Mouse (Mus musculus) embryonic facial prominence, embryonic 15.5 days (tissue): ENCODE measurements at regions not wholly inside any gene's neighbourhood (a gene's known extent, or its start where the extent isn't known, plus 50 kb on each side); places are given as distances from the start of the nearest gene placed in this dataset.

Experiments
- ATAC-seq: fragments of 200-750 bp; cut with Nextera tagmentation; 2 replicates; pipeline ENCODE4 v1.8.0; 2017; ENCODE audit warnings: low read depth, moderate TSS enrichment; ENCODE audit not compliant: insufficient number of reproducible peaks, low FRiP score, low TSS enrichment
- H3K27ac ChIP-seq: fragments of 300-500 bp; sonication (generic); replicated peaks from 2 replicates; pipeline ENCODE4 v1.5.1; 2015; ENCODE audit warnings: mild to moderate bottlenecking, inconsistent platforms
- H3K27me3 ChIP-seq: fragments of 300-500 bp; sonication (generic); 2 replicates; pipeline ENCODE4 v1.6.1; 2015; ENCODE audit warnings: inconsistent platforms
- H3K36me3 ChIP-seq: fragments of 300-500 bp; sonication (generic); 2 replicates; pipeline ENCODE4 v1.6.1; 2015; ENCODE audit warnings: mild to moderate bottlenecking, inconsistent platforms
- H3K4me1 ChIP-seq: fragments of 300-500 bp; sonication (generic); 2 replicates; pipeline ENCODE4 v1.6.1; 2015; ENCODE audit warnings: inconsistent platforms
- H3K4me2 ChIP-seq: fragments of 300-500 bp; sonication (generic); replicated peaks from 2 replicates; pipeline ENCODE4 v1.6.1; 2015; ENCODE audit warnings: mild to moderate bottlenecking, inconsistent platforms
- H3K4me3 ChIP-seq: fragments of 300-500 bp; sonication (generic); replicated peaks from 2 replicates; pipeline ENCODE4 v1.5.1; 2015; ENCODE audit warnings: mild to moderate bottlenecking, inconsistent platforms
- H3K9ac ChIP-seq: fragments of 300-500 bp; sonication (generic); 2 replicates; pipeline ENCODE4 v1.6.1; 2015; ENCODE audit warnings: inconsistent platforms
- H3K9me3 ChIP-seq: fragments of 300-500 bp; sonication (generic); replicated peaks from 2 replicates; pipeline ENCODE4 v1.6.1; 2016; ENCODE audit warnings: inconsistent platforms
- WGBS: fragments of 180-500 bp; shearing (Covaris S2); methylation state at CpG from one replicate; pipeline ENCODE4 v1.1.7; 2015; 5-methylcytosine and 5-hydroxymethylcytosine counted together

DNA sequence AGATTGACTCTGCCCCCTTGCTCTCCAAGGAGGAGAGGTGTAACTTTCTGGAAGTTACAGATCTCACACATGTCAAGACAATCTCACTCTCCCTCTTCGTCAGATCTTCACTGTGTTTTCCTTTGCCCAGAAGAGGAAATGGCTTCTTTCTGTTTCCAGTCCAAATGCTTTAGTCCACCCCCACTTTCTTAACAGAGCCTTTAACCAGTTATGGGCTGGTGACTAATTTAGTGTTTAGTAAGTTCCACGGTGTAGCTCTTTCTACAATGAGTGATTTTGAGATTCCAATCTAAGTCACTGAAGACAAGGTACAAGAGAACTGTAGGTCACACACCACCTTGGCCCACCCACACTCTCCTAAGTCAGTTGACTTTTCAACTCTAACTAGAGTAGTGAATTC is 107.3 kb upstream of the Fn1 start:
- Histone ChIP-seq H3K4me1 (no peaks in the 10 kb centered on the region), H3K9me3 (no peaks in the 10 kb centered on the region), H3K9ac (no peak overlapping the region), H3K27ac (no peak overlapping the region), H3K4me3 (no peak overlapping the region), H3K36me3 (no peaks in the 10 kb centered on the region), H3K4me2 (no peak overlapping the region), H3K27me3 (no peaks in the 10 kb centered on the region)
- no peak for ATAC-seq
- 57% methylated on average over 2 of the region's 2 CpGs for WGBS

DNA sequence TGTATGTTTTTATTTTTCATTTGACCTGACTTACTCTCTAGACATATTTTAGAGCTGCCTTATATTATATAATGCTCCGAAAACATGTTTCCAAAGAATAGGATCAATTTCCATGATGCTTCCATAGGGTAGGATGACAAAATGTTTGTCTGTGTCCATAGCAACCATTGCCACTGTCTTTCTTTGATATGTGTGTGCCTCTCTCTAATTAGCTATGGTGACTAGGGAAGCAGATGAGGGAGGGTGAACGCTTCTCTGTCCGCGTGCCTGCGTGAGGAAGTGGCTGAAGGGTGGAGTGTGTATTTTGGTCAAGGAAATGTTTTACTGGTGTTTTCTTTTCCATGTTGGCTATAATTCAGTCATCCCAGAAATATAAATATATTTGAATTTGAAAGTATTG is 104.2 kb upstream of the Fn1 start:
- WGBS = 61% methylated on average over 5 of the region's 5 CpGs
- H3K4me1 ChIP-seq = no peaks in the 10 kb centered on the region
- H3K27me3 ChIP-seq = no peaks in the 10 kb centered on the region
- peaks cover 6% of the 10 kb centered on the region; the same call in 1 of the 2 replicates for H3K9me3 ChIP-seq
- ATAC-seq = no peak
- no peak overlapping the region for H3K27ac ChIP-seq
- H3K9ac ChIP-seq = no peak overlapping the region
- H3K4me2 ChIP-seq = no peak overlapping the region
- H3K4me3 ChIP-seq = no peak overlapping the region
- H3K36me3 ChIP-seq = no peaks in the 10 kb centered on the region

DNA sequence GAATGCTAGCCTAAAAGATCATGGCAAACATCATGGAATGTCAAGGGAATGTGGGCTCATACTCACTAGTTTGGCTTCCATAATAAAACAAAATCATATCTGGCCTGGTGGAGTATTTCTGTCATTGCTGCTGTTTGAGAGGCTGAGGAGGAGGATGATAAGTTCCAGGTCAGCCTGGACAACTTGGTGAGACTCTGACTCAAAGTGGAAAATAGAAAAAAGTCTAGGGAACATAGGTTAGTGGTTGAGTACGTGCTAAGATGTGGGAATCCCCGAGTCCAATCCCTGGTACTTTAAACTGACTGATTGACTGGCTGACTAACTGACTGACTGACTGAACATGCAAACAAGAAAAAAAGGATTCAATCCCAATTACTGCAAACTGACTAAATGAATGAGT is 103.2 kb upstream of the Fn1 start:
- Histone ChIP-seq H3K4me1 (no peaks in the 10 kb centered on the region), H3K9ac (no peak overlapping the region), H3K4me3 (no peak overlapping the region), H3K27ac (no peak overlapping the region), H3K36me3 (no peaks in the 10 kb centered on the region), H3K9me3 (peaks cover 6% of the 10 kb centered on the region; the same call in 1 of the 2 replicates), H3K27me3 (no peaks in the 10 kb centered on the region), H3K4me2 (no peak overlapping the region)
- 83% methylated on average over 2 of the region's 2 CpGs for WGBS
- ATAC-seq = no peak

DNA sequence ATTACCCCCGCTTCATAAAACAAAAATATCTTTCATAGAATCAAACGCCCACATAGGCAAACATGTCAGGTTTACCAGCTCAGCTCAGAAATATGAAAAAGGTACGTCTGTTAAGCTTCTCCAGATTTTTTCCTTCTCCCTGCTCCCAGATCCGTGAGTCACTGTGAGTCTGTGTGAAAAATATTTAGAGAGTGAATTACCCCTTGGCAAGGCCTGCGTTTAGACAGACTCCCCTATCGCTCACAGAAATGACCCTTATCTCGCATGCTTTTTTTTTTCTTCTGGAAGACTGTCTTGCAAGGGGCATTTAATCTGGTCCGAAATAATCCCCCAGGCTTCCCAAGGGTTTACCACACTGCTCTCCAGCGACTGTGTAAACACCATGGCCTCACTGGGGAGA is 102.4 kb upstream of the Fn1 start:
- no peak for ATAC-seq
- Histone ChIP-seq H3K9me3 (peaks cover 6% of the 10 kb centered on the region; the same call in 1 of the 2 replicates), H3K4me3 (no peak overlapping the region), H3K27ac (no peak overlapping the region), H3K36me3 (no peaks in the 10 kb centered on the region), H3K4me1 (no peaks in the 10 kb centered on the region), H3K9ac (no peak overlapping the region), H3K27me3 (no peaks in the 10 kb centered on the region), H3K4me2 (no peak overlapping the region)
- 58% methylated on average over 9 of the region's 9 CpGs for WGBS

DNA sequence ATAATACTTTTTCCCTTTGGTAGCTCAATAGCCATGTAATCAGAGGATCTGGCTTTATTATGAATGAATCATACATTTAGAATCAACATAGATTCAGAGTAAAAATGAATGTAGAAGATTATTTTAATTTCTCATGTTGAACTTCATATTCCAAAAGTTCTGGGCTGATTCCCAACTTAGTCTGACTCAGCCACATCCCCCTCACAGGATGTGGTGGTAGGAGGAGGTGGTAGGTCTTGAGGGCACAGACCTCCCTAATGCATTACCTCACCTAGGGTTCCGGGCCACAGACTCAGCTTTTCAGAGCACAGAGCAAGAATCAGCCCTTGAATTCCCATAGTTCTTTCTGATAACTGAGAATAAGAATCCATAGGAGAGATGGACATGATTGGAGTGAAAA is 99.4 kb upstream of the Fn1 start:
- no peaks in the 10 kb centered on the region for H3K27me3 ChIP-seq
- H3K4me1 ChIP-seq = no peaks in the 10 kb centered on the region
- H3K36me3 ChIP-seq = no peaks in the 10 kb centered on the region
- H3K9me3 ChIP-seq = peaks cover 6% of the 10 kb centered on the region; the same call in 1 of the 2 replicates
- no peak overlapping the region for H3K9ac ChIP-seq
- 81% methylated on average over 1 of the region's 1 CpGs for WGBS
- ATAC-seq = no peak
- no peak overlapping the region for H3K4me3 ChIP-seq
- no peak overlapping the region for H3K4me2 ChIP-seq
- H3K27ac ChIP-seq = no peak overlapping the region

DNA sequence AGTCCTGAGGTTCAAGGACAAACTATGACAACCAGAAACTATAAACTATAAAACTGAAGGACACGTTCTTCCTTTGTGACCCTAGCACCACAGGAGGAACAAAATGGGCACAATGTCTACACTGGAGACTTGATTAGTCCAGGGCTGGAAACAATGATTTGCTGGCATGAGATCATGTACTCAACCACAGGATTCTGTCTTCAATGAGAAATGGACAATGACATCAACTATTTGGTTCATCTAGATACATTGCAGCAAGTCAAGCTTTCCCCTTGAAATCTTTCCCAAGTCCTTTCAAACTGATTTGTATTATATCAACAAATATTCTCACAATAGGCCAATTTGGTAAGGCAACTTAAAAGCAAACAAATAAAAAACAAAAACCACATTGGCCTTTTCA is 98.6 kb upstream of the Fn1 start:
- Histone ChIP-seq H3K27ac (no peak overlapping the region), H3K36me3 (no peaks in the 10 kb centered on the region), H3K27me3 (no peaks in the 10 kb centered on the region), H3K9me3 (peaks cover 6% of the 10 kb centered on the region; the same call in 1 of the 2 replicates), H3K4me3 (no peak overlapping the region), H3K4me1 (no peaks in the 10 kb centered on the region), H3K9ac (no peak overlapping the region), H3K4me2 (no peak overlapping the region)
- 73% methylated on average over 1 of the region's 1 CpGs for WGBS
- no peak for ATAC-seq

DNA sequence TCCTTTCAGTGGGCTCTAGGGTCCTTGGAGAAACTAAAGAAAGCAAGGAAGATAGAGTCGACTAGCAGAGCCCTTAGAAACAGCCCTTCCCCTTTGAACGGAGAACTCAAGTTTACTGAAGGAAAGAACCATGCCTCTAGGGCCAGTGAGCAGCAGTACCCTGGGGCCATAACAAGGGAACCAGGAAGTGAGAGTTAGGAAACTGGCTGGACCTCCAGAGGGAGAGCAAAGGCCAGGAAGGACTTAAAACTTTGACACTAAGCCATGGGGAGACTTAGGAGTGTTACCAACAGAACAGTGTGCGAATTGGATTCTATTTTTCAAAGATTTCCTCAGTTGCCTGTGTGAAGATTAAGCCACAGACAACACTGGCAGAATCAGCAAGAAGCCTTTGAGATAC is 82.6 kb upstream of the Fn1 start:
- H3K4me3 ChIP-seq = no peak overlapping the region
- ATAC-seq = no peak
- no peak overlapping the region for H3K27ac ChIP-seq
- no peak overlapping the region for H3K4me2 ChIP-seq
- no peaks in the 10 kb centered on the region for H3K36me3 ChIP-seq
- no peaks in the 10 kb centered on the region for H3K27me3 ChIP-seq
- H3K4me1 ChIP-seq = no peaks in the 10 kb centered on the region
- no peaks in the 10 kb centered on the region for H3K9me3 ChIP-seq
- no peak overlapping the region for H3K9ac ChIP-seq
- WGBS = 67% methylated on average over 3 of the region's 3 CpGs

DNA sequence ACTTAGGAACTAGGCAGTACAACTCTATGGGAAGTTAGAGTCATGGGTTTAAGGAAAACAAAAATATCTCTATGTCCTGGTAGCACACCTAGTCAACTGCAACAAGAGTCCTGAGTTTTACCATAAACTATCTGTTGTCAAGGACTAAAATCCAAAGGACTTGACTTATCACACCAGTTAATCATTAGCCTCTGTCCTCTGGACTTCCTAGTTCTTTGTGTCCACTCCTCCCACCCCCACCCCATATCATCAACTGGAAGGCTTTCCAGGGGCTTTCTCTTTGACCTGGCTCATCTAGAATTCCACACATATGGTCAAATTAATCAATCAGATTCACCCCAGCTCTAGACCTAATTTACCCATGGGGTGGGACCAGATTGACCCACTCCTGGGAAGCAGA is 78.6 kb upstream of the Fn1 start:
- no peak overlapping the region for H3K4me2 ChIP-seq
- H3K36me3 ChIP-seq = no peaks in the 10 kb centered on the region
- H3K27ac ChIP-seq = no peak overlapping the region
- no peak overlapping the region for H3K4me3 ChIP-seq
- no peaks in the 10 kb centered on the region for H3K4me1 ChIP-seq
- no peak overlapping the region for H3K9ac ChIP-seq
- no peak for ATAC-seq
- no peaks in the 10 kb centered on the region for H3K9me3 ChIP-seq
- H3K27me3 ChIP-seq = no peaks in the 10 kb centered on the region

DNA sequence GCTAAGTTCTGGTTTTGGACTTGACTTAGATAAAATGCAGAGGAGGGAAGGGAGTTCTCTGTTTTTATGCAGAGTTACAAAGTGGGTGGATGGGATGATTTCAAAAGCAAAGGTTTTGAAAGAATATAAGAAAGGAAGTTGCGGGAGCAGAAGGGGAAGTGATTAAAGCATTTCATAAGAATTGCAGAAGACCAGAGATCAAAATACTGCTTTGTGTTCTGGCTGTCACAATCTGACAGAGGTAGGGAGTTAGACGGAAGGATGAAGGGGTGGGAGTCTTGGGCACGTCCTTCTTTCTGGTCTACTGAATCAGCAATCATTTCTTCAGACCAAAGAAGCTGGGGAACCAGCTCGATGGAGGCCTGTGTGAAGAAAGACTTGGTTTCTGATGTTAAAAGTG is 78.0 kb upstream of the Fn1 start:
- Histone ChIP-seq H3K4me2 (no peak overlapping the region), H3K27ac (no peak overlapping the region), H3K36me3 (no peaks in the 10 kb centered on the region), H3K9me3 (no peaks in the 10 kb centered on the region), H3K4me3 (no peak overlapping the region), H3K9ac (no peak overlapping the region), H3K4me1 (no peaks in the 10 kb centered on the region), H3K27me3 (no peaks in the 10 kb centered on the region)
- ATAC-seq = no peak
- 78% methylated on average over 4 of the region's 4 CpGs for WGBS

DNA sequence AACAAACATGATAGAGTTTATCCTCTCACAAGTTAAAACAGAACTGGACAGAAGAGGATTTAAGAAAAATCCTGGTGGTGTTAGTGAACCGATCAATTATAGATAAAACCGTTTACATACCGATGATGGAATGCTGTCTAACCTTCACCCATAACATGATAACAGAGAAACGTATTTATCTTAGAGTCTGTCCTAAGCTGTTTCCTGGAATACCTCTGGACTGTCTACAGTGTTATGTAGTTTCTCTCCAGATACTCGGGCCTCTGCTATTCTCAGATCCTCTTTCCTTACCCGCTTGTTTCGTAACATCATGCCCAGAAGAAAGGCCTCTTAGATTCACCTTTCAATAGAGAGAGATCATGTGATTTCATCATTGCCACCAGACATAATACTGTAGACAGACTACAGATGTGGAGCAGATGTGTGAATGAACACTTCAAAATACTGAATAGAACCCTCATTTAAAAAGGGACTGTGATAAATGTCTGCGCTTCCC is 75.9 kb upstream of the Fn1 start:
- H3K27me3 ChIP-seq = no peaks in the 10 kb centered on the region

DNA sequence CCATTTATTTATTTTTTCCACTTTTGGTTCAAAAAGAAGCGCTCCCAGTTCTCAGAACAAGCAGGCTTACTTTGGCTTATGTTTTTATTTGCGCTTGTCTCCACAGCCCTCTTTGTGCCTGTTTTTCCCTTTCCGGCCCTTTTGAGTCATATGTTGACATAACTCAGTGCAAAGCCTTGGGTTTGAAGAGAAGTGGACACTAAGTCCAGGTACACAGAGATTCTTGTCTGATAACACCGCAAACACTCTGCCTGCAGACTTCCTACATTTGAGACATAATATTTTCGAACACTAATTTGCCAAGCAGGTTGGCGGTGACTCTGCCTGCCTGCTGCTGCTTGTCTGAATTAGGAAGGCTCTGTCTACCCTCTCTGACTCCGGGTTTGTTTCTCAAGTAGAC is 70.8 kb upstream of the Fn1 start:
- Histone ChIP-seq H3K36me3 (no peaks in the 10 kb centered on the region), H3K9me3 (no peaks in the 10 kb centered on the region), H3K27me3 (no peaks in the 10 kb centered on the region), H3K4me1 (no peaks in the 10 kb centered on the region), H3K4me3 (no peak overlapping the region), H3K4me2 (no peak overlapping the region), H3K27ac (no peak overlapping the region), H3K9ac (no peak overlapping the region)
- no peak for ATAC-seq
- 53% methylated on average over 7 of the region's 7 CpGs for WGBS

More for the DNA sequence above, 75.9 kb upstream of the Fn1 start:
- ATAC-seq = no peak
- no peak overlapping the region for H3K9ac ChIP-seq
- H3K4me3 ChIP-seq = no peak overlapping the region
- no peaks in the 10 kb centered on the region for H3K4me1 ChIP-seq
- no peak overlapping the region for H3K27ac ChIP-seq
- no peaks in the 10 kb centered on the region for H3K9me3 ChIP-seq
- no peaks in the 10 kb centered on the region for H3K36me3 ChIP-seq
- no peak overlapping the region for H3K4me2 ChIP-seq
- WGBS = 70% methylated on average over 8 of the region's 8 CpGs

DNA sequence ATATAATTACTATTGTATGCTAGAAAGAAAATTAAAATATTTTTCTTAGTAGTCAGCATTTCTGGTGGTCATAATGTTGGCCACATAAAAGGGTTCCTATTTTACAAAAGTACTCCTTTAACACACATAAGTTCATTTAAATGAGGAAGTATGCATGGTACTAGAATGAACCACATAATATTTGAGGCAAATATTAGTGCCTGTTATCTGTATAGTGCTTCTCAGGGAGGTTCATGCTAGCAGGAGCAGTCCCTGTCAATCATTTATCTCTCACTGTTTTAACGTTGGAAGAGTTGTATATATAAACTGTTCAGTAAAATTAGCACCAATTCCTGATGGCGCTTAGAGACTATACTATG is 70.0 kb upstream of the Fn1 start:
- Histone ChIP-seq H3K27me3 (no peaks in the 10 kb centered on the region), H3K27ac (no peak overlapping the region), H3K9ac (no peak overlapping the region), H3K4me2 (no peak overlapping the region), H3K4me3 (no peak overlapping the region), H3K36me3 (no peaks in the 10 kb centered on the region), H3K9me3 (no peaks in the 10 kb centered on the region), H3K4me1 (no peaks in the 10 kb centered on the region)
- no peak for ATAC-seq
- 62% methylated on average over 2 of the region's 2 CpGs for WGBS
